In genomic region chr14:48673541-48673940, GRCm38 (mm10) we compare ENCODE assay signal across 11 mouse cellular contexts. TPM values are rescaled to one million over a fixed set of nuclear protein-coding genes. Genes with fewer than 3 reads are reported as not detected.
A peak's percentile ranks its signal among the peaks of the same experiment; 100 is the strongest.
DNase-seq lines count a peak whose midpoint lies in the region; ATAC-seq lines count a peak whose summit lies in the region.
"Had no signal": no experiment of that assay in that cellular context is flagged by ENCODE, and none has a peak within 500 bp of the region (broad histone marks: within the 10 kb centered on the region; RNA-seq: fewer than 3 reads in every experiment).

TSS of gene Otx2 (minus strand) at chr14:48673819.

- no peaks in the 10 kb centered on the region for H3K9me3 ChIP-seq in heart, embryonic 13.5 days
- H3K9me3 ChIP-seq in forebrain, embryonic 14.5 days (replicated peaks; ENCODE audit: control insufficient read depth, low read length), result no peaks in the 10 kb centered on the region
- no peaks in the 10 kb centered on the region for H3K9me3 ChIP-seq in midbrain, embryonic 11.5 days (ENCODE audit: control insufficient read depth, low read length)
- H3K9me3 ChIP-seq: intestine, embryonic 15.5 days had no signal

- peaks cover 97% of the 10 kb centered on the region for H3K27me3 ChIP-seq in heart, embryonic 13.5 days (replicated peaks)
- H3K27me3 ChIP-seq in forebrain, embryonic 14.5 days (replicated peaks; ENCODE audit: control insufficient read depth, insufficient read depth, low read length), result peaks cover 74% of the 10 kb centered on the region
- 0 out of 2 replicates have a peak, but pooled peaks cover 2% of the 10 kb centered on the region for H3K27me3 ChIP-seq in midbrain, embryonic 11.5 days (ENCODE audit: control insufficient read depth, insufficient read depth, low read length)

- peak within 1 kb of the TSS; percentile 30 for H3K4me3 ChIP-seq in heart, embryonic 13.5 days
- peak within 1 kb of the TSS; percentile 24 for H3K4me3 ChIP-seq in forebrain, embryonic 14.5 days (ENCODE audit: low read depth, low read length)
- H3K4me3 ChIP-seq in midbrain, embryonic 11.5 days (ENCODE audit: low read depth, low read length), result peak within 1 kb of the TSS; percentile 95
- H3K4me3 ChIP-seq: intestine, embryonic 15.5 days had no signal

- WGBS in heart, embryonic 13.5 days, result under 1% methylated on average over 27 of the region's 27 CpGs
- under 1% methylated on average over 27 of the region's 27 CpGs for WGBS in forebrain, embryonic 14.5 days
- under 1% methylated on average over 27 of the region's 27 CpGs for WGBS in midbrain, embryonic 11.5 days

- DNase-seq in heart, postnatal 4 days, result no peak
- peak; percentile 27 for DNase-seq in cerebellum, adult 8-10 months
- DNase-seq in forebrain, embryonic 14.5 days (ENCODE audit: low spot score), result no peak
- DNase-seq in midbrain, embryonic 11.5 days (ENCODE audit: low spot score, missing footprints), result peak; percentile 96
- no peak for DNase-seq in kidney, adult 9 months
- DNase-seq in kidney, postnatal 14 days, result no peak
- DNase-seq in frontal cortex, postnatal 10 days (ENCODE audit: low spot score in 2 of 2), result no peak
- DNase-seq: adrenal gland, adult 2 months; left cerebral cortex, postnatal 4 days had no signal

- H3K36me3 ChIP-seq in heart, embryonic 13.5 days, result no peaks in the 10 kb centered on the region
- H3K36me3 ChIP-seq in forebrain, embryonic 14.5 days (ENCODE audit: control insufficient read depth, insufficient read depth, low read length), result no peaks in the 10 kb centered on the region
- no peaks in the 10 kb centered on the region for H3K36me3 ChIP-seq in midbrain, embryonic 11.5 days (ENCODE audit: control insufficient read depth, insufficient read depth, low read length)
- H3K36me3 ChIP-seq: intestine, embryonic 15.5 days had no signal

- H3K27ac ChIP-seq in heart, embryonic 13.5 days (replicated peaks), result no peak within 1 kb of the TSS
- H3K27ac ChIP-seq in forebrain, embryonic 14.5 days (ENCODE audit: low read depth, low read length), result 0 out of 2 replicates have a peak within 1 kb of the TSS, but pooled peaks have one; percentile 21
- peak within 1 kb of the TSS; percentile 98 for H3K27ac ChIP-seq in midbrain, embryonic 11.5 days (ENCODE audit: low read depth, low read length)
- H3K27ac ChIP-seq: intestine, embryonic 15.5 days had no signal

- no peak for ATAC-seq in heart, embryonic 13.5 days (ENCODE audit: extremely low read depth, insufficient number of reproducible peaks, low FRiP score, low TSS enrichment)
- ATAC-seq in forebrain, embryonic 14.5 days, result no peak
- ATAC-seq in midbrain, embryonic 11.5 days (ENCODE audit: low FRiP score), result 0 out of 2 replicates have a peak, but pooled peaks have one; percentile 0
- ATAC-seq: intestine, embryonic 15.5 days had no signal

- no peak within 1 kb of the TSS for H3K9ac ChIP-seq in heart, embryonic 13.5 days
- peak within 1 kb of the TSS; percentile 56 for H3K9ac ChIP-seq in forebrain, embryonic 14.5 days (ENCODE audit: low read length)
- H3K9ac ChIP-seq in midbrain, embryonic 11.5 days (ENCODE audit: low read length), result peak within 1 kb of the TSS; percentile 100
- H3K9ac ChIP-seq: intestine, embryonic 15.5 days had no signal

- H3K4me2 ChIP-seq in heart, embryonic 13.5 days, result peak within 1 kb of the TSS; percentile 47
- H3K4me2 ChIP-seq in forebrain, embryonic 14.5 days (ENCODE audit: low read length), result peak within 1 kb of the TSS; percentile 49
- peak within 1 kb of the TSS; percentile 100 for H3K4me2 ChIP-seq in midbrain, embryonic 11.5 days
- H3K4me2 ChIP-seq: intestine, embryonic 15.5 days had no signal

- peaks cover 8% of the 10 kb centered on the region for H3K4me1 ChIP-seq in heart, embryonic 13.5 days
- peaks cover 4% of the 10 kb centered on the region; the same call in 1 of the 2 replicates for H3K4me1 ChIP-seq in forebrain, embryonic 14.5 days (ENCODE audit: control insufficient read depth, insufficient read depth, low read length)
- peaks cover 22% of the 10 kb centered on the region for H3K4me1 ChIP-seq in midbrain, embryonic 11.5 days (ENCODE audit: control insufficient read depth, insufficient read depth, low read length)

RNA-seq across cellular contexts. Expression of gene Otx2, which starts in this region (rescaled TPM):
- polyA plus RNA-seq in heart, embryonic 13.5 days (2015; fragmentation: Nextera tagmentation; extraction: Ambion mirVana), result 0.13 TPM in 1 of 2 replicates, not detected in the other
- not detected for total RNA-seq in heart, postnatal 4 days (2021)
- 18.1 and 19.0 TPM in 2 replicates for polyA plus RNA-seq in forebrain, embryonic 14.5 days (2014; fragmentation: Nextera tagmentation; extraction: Ambion mirVana)
- 229 and 230 TPM in 2 replicates for polyA plus RNA-seq in midbrain, embryonic 11.5 days (2014; fragmentation: Nextera tagmentation; extraction: Ambion mirVana)
- total RNA-seq: adrenal gland, adult 2 months had no signal
- polyA plus RNA-seq: adrenal gland, adult 2 months had no signal

Comparison
In these comparisons a context has a peak if more than half of its experiments do, and no peak if none do; other contexts are left out.
1. RNA of gene Otx2 (polyA plus RNA-seq): 229 to 230 TPM in midbrain, embryonic 11.5 days and 18.1 to 19.0 TPM in forebrain, embryonic 14.5 days; 0.13 TPM in heart, embryonic 13.5 days; every median in the first group is over 10 times any median in the second.
2. RNA of gene Otx2 (polyA plus RNA-seq): 229 to 230 TPM in midbrain, embryonic 11.5 days; 18.1 to 19.0 TPM in forebrain, embryonic 14.5 days; every median in the first group is over 10 times any median in the second.
3. H3K4me2 ChIP-seq: peak in every context shown above with its lines; median percentile 100 in midbrain, embryonic 11.5 days; 49 in forebrain, embryonic 14.5 days; 47 in heart, embryonic 13.5 days.
4. H3K4me3 ChIP-seq: peak in every context shown above with its lines; median percentile 95 in midbrain, embryonic 11.5 days; 30 in heart, embryonic 13.5 days; 24 in forebrain, embryonic 14.5 days.
5. DNase-seq: peak in cerebellum, adult 8-10 months (single experiment) and midbrain, embryonic 11.5 days (single experiment); none in heart, postnatal 4 days (single experiment), forebrain, embryonic 14.5 days (single experiment), kidney, adult 9 months (single experiment), kidney, postnatal 14 days (single experiment) and frontal cortex, postnatal 10 days (0 of 2).